Mouse (Mus musculus): ENCODE data around the gene Parvb.

GRCm38 (mm10) chr15:84319393-84319792, 87.5 kb downstream of the Parvb start:
- TF ChIP-seq CTCF (IDR thresholded peaks at IDR 0.05; ENCODE audit: control insufficient read depth, insufficient read depth, insufficient replicate concordance, low read depth, low read length) (no peak), POLR2A (IDR thresholded peaks at IDR 0.05; ENCODE audit: control insufficient read depth, low read depth, low read length) (no peak)

All from testis, adult 2 months (tissue).